Mouse (Mus musculus): ENCODE results near the gene Gm49368.

DNA sequence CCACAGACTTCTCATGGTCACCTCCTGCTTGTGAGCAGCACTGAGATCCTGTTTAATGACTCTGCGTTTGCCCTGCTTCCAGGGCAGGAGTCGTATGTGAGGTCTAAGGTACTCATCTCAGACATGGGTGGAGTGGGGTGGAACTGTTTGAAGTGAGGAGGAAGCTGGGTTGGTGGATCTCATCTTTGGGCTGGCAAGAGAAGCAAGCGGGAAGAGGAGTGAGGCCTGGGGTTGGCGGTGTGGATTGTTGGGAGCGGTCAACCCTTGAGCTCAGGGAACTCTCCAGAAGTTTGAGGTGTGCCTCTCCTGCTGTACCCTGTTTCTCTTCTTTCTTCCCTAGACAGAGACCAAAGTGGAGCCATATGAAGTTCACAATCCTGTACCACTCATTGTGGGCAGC lies 53.9 kb downstream of the Gm49368 start:
- TF ChIP-seq CTCF (IDR thresholded peaks at IDR 0.05; ENCODE audit: low read depth) (no peak), EP300 (IDR thresholded peaks at IDR 0.05; ENCODE audit: low read depth) (no peak)

Measured in heart, postnatal 0 days (tissue).